Mouse (Mus musculus) adrenal gland, adult 8-10 months (tissue): ENCODE measurements at regions not wholly inside any gene's neighbourhood (a gene's known extent, or its start where the extent isn't known, plus 50 kb on each side); places are given as distances from the start of the nearest gene placed in this dataset.

Experiments used
- DNase-seq: peaks from one replicate; pipeline ENCODE4 v3.0.0; 2022

- no peak for DNase-seq
Measured at GRCm38 (mm10) chr13:60123964-60124363, 53.2 kb downstream of the Gas1 start.

GRCm38 (mm10) chr13:60123174-60123587, 54.0 kb downstream of the Gas1 start:
- DNase-seq: no peak

- DNase-seq: no peak
Measured at GRCm38 (mm10) chr13:60122341-60123173, 54.6 kb downstream of the Gas1 start.

GRCm38 (mm10) chr13:60111465-60111864, 65.7 kb downstream of the Gas1 start:
- no peak for DNase-seq

GRCm38 (mm10) chr13:60110079-60110846, 66.9 kb downstream of the Gas1 start:
- peak; percentile 91 for DNase-seq

GRCm38 (mm10) chr13:60105286-60105685, 71.9 kb downstream of the Gas1 start:
- DNase-seq: no peak

- no peak for DNase-seq
Measured at GRCm38 (mm10) chr13:60101651-60102050, 75.5 kb downstream of the Gas1 start.

- no peak for DNase-seq
Measured at GRCm38 (mm10) chr13:60100130-60101112, 76.7 kb downstream of the Gas1 start.

GRCm38 (mm10) chr13:60099469-60100129, 77.6 kb downstream of the Gas1 start:
- DNase-seq: no peak

- DNase-seq: no peak
Measured at GRCm38 (mm10) chr13:60098394-60098793, 78.8 kb downstream of the Gas1 start.

- DNase-seq: no peak
Measured at GRCm38 (mm10) chr13:60097776-60098175, 79.4 kb downstream of the Gas1 start.

GRCm38 (mm10) chr13:60086657-60087056, 90.5 kb downstream of the Gas1 start:
- DNase-seq: no peak

GRCm38 (mm10) chr13:60084975-60085374, 92.2 kb downstream of the Gas1 start:
- no peak for DNase-seq

GRCm38 (mm10) chr13:60084290-60084689, 92.9 kb downstream of the Gas1 start:
- no peak for DNase-seq

- DNase-seq: no peak
Measured at GRCm38 (mm10) chr13:60080113-60080512, 97.1 kb downstream of the Gas1 start.

- DNase-seq: no peak
Measured at GRCm38 (mm10) chr13:60078331-60079050, 98.7 kb downstream of the Gas1 start.

GRCm38 (mm10) chr13:60076147-60076800, 100.9 kb downstream of the Gas1 start:
- DNase-seq: no peak

- no peak for DNase-seq
Measured at GRCm38 (mm10) chr13:60071595-60071994, 105.6 kb downstream of the Gas1 start.

GRCm38 (mm10) chr13:60069196-60069595, 108.0 kb downstream of the Gas1 start:
- DNase-seq: no peak

GRCm38 (mm10) chr13:60067325-60067724, 109.8 kb downstream of the Gas1 start:
- no peak for DNase-seq

- DNase-seq: peak; percentile 21
Measured at GRCm38 (mm10) chr13:60061589-60061988, 115.6 kb downstream of the Gas1 start.
